Mouse (Mus musculus): ENCODE results near the gene Zc2hc1c.
"Not testable (repeated sequence)": the region's sequence is repeated elsewhere in the genome, so short reads cannot be mapped to it uniquely, and the experiment has no call there.

Zc2hc1c gene

GRCm38 (mm10) chr12:85288486-85289156 is at the start of gene Zc2hc1c:
Gene Zc2hc1c (plus strand): TSS chr12:85288591.
- DNase-seq (ENCODE audit: low spot score): peak; percentile 98

GRCm38 (mm10) chr12:85252083-85252482 is 36.3 kb upstream of the Zc2hc1c start:
- no peak for DNase-seq (ENCODE audit: low spot score)

GRCm38 (mm10) chr12:85256074-85256751 is 32.2 kb upstream of the Zc2hc1c start:
- peak; percentile 80 for DNase-seq (ENCODE audit: low spot score)

- DNase-seq (ENCODE audit: low spot score): no peak
Observed at GRCm38 (mm10) chr12:85257008-85257639, 31.3 kb upstream of the Zc2hc1c start.

- no peak for DNase-seq (ENCODE audit: low spot score)
Observed at GRCm38 (mm10) chr12:85262489-85262888, 25.9 kb upstream of the Zc2hc1c start.

- no peak for DNase-seq (ENCODE audit: low spot score)
Observed at GRCm38 (mm10) chr12:85263190-85263589, 25.2 kb upstream of the Zc2hc1c start.

GRCm38 (mm10) chr12:85264531-85264930 is 23.9 kb upstream of the Zc2hc1c start:
- DNase-seq (ENCODE audit: low spot score): no peak

- no peak for DNase-seq (ENCODE audit: low spot score)
Observed at GRCm38 (mm10) chr12:85264940-85265339, 23.5 kb upstream of the Zc2hc1c start.

- no peak for DNase-seq (ENCODE audit: low spot score)
Observed at GRCm38 (mm10) chr12:85266248-85266647, 22.1 kb upstream of the Zc2hc1c start.

GRCm38 (mm10) chr12:85269821-85270220 is 18.6 kb upstream of the Zc2hc1c start:
- no peak for DNase-seq (ENCODE audit: low spot score)

GRCm38 (mm10) chr12:85270319-85270718 is 18.1 kb upstream of the Zc2hc1c start, which contains the start of gene Mlh3:
Gene Mlh3 (minus strand): TSS chr12:85270599.
- peak; percentile 48 for DNase-seq (ENCODE audit: low spot score)

GRCm38 (mm10) chr12:85271132-85271842 is 17.1 kb upstream of the Zc2hc1c start:
- DNase-seq (ENCODE audit: low spot score): no peak

- no peak for DNase-seq (ENCODE audit: low spot score)
Observed at GRCm38 (mm10) chr12:85271843-85272206, 16.6 kb upstream of the Zc2hc1c start.

- no peak for DNase-seq (ENCODE audit: low spot score)
Observed at GRCm38 (mm10) chr12:85273508-85273907, 14.9 kb upstream of the Zc2hc1c start.

- no peak for DNase-seq (ENCODE audit: low spot score)
Observed at GRCm38 (mm10) chr12:85276273-85276672, 12.1 kb upstream of the Zc2hc1c start.

- DNase-seq (ENCODE audit: low spot score): no peak
Observed at GRCm38 (mm10) chr12:85278919-85279318, 9.5 kb upstream of the Zc2hc1c start.

- DNase-seq (ENCODE audit: low spot score): peak; percentile 35
Observed at GRCm38 (mm10) chr12:85279396-85280080, 8.9 kb upstream of the Zc2hc1c start.

- peak; percentile 99 for DNase-seq (ENCODE audit: low spot score)
Observed at GRCm38 (mm10) chr12:85280105-85280844, 8.1 kb upstream of the Zc2hc1c start.

GRCm38 (mm10) chr12:85280845-85281651 is 7.3 kb upstream of the Zc2hc1c start:
- DNase-seq (ENCODE audit: low spot score): peak; percentile 87

GRCm38 (mm10) chr12:85281756-85282155 is 6.6 kb upstream of the Zc2hc1c start:
- not testable (repeated sequence) for DNase-seq (ENCODE audit: low spot score)
